Mouse (Mus musculus) embryonic fibroblast, embryonic 13.5 days (primary cell): ENCODE results near the gene Adk.

Source experiments
- CTCF ChIP-seq: IDR thresholded peaks from 2 replicates; pipeline ENCODE4 v1.5.1; 2011; ENCODE audit warnings: mild to moderate bottlenecking, control low read depth, low read length, moderate library complexity, borderline replicate concordance; ENCODE audit not compliant: insufficient read depth
- POLR2A ChIP-seq: IDR thresholded peaks from 2 replicates; pipeline ENCODE4 v1.6.1; 2011; ENCODE audit warnings: low read depth, mild to moderate bottlenecking, control low read depth, low read length, moderate library complexity

DNA sequence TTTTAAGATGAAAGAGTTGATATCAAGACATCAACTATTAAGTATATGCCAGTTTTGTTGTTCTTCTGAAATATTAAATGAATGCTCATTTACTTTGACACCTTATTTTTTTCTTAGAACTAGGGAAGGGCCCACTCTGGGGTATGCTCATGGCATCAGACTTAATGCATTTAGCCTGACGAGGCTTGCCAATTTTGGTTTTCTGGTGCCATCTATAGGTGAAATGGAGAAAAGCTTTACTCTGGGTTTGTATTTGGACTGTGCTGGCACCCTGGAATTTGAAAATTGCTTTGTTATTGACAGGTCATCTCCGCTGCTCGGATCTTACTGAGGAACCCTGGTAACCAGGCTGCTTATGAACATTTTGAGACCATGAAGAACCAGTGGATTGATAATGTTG, 33.4 kb upstream of the Adk start:
- TF ChIP-seq CTCF = no peak
- TF ChIP-seq POLR2A = no peak
